Mouse (Mus musculus) adrenal gland, postnatal 10 days (tissue): ENCODE data around the gene Rbm4b. TPM values are rescaled to one million over a fixed set of nuclear protein-coding genes. Genes with fewer than 3 reads are reported as not detected.

Experiments
- DNase-seq: peaks from one replicate; pipeline ENCODE4 v3.0.0; 2021; ENCODE audit warnings: mixed read lengths
- long read RNA-seq, 2 experiments: library from polyadenylated mRNA; stranded (forward); transcript quantifications; one replicate each; pipeline ENCODE4 v2.0.0; 2021
- total RNA-seq, 2 experiments: library from RNA; stranded (reverse); gene quantifications; 2 replicates each; pipeline ENCODE4 v1.2.3; 2021

Rbm4b gene
- 10 to 100 TPM; 11.2 to 13.1 TPM for total RNA-seq
- long read RNA-seq, experiment 1, full-length matches to known transcripts, result 30 of 34 reads
- long read RNA-seq, experiment 1, partial matches to known transcripts, result 1 of 34 reads
- long read RNA-seq, experiment 1, other reads (novel, unspliced or antisense), result 3 of 34 reads
- long read RNA-seq, experiment 2, full-length matches to known transcripts, result 10 of 15 reads
- long read RNA-seq, experiment 2, partial matches to known transcripts, result 1 of 15 reads
- long read RNA-seq, experiment 2, other reads (novel, unspliced or antisense), result 4 of 15 reads

DNA sequence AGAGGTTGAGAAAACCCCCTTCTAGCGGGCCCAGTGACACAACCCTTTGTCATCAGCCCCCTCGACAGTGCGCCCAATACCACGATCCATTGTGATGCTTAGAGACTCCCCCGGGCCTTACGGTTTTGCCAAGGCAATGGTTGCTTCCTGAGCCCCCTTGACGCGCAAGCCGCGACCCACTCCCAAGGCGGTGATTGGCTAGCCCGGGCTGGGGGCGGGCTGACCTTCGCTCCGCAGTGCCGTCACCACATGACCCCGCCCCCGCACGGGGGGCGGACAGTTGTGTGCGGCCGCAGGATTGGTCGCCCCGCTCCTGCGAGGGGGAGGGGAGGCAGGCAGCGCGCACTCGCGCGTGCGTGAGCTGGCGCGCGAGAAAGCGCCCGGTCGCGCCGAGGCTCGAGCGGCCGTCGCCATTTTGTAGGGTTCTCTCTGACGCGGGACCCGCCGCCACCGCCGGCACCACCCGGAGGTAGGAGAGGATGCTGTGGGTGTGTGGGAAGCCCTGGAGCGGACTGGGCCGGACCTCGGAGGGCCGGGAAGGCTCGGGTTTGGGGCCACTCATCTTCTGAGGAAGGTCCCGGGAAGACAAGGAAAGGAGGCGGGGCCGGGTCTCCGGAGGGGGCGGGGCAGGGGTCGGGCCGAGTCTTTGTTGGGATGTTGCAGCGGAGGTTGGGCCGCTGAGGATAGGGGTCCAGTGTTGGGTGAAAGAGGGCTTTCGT lies at the start of gene Rbm4b:
Gene Rbm4b (plus strand): TSS at position 305 of the 719 bp plus-strand sequence.
- DNase-seq, result peak; percentile 98

DNA sequence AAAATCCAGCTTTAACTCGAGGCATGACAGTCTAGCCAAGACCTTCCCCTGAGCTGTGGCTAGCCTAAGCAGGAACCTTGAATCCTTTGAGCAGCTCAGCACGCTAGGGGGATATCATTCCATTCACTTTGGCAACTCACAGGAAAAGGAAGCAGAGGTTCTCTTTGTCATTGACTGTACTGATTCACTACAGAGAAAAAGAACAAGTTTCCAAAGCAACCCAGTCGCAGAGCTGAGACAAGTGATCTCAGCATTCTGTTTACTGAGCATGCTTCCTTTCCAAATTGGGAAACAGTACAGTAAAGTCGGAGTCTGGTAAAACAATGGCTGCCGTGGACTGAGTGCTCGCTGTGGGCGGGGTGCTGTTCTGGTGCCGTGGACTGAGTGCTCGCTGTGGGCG lies 47.5 kb upstream of the Rbm4b start:
- no peak for DNase-seq

DNA sequence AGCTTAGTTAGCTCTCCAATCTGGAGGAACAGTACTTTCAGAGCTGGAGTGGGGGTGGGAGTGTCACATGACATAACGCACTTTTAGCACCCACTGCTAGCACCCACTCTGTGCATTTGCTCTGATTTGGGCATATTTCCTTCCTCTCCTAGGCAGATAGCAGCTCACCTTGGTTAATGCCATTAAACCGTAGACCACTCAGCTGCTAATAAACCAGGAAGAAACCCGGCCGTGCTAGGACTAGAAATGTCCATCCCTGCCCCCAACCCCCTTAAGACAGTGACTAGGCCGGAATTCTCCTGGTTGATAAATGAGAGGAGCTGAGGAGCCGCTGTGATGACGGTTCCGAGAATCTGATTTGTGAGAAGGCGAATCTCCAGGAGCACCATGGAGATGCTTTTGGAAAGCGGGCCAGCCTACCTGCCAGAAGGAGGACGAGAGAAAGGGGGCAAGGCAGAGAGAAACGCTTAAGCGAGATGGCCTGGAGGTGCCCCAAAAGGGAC lies 45.1 kb upstream of the Rbm4b start, which contains the start of gene Sptbn2:
Gene Sptbn2 (plus strand): TSS at position 70 of the 503 bp plus-strand sequence.
- no peak for DNase-seq

DNA sequence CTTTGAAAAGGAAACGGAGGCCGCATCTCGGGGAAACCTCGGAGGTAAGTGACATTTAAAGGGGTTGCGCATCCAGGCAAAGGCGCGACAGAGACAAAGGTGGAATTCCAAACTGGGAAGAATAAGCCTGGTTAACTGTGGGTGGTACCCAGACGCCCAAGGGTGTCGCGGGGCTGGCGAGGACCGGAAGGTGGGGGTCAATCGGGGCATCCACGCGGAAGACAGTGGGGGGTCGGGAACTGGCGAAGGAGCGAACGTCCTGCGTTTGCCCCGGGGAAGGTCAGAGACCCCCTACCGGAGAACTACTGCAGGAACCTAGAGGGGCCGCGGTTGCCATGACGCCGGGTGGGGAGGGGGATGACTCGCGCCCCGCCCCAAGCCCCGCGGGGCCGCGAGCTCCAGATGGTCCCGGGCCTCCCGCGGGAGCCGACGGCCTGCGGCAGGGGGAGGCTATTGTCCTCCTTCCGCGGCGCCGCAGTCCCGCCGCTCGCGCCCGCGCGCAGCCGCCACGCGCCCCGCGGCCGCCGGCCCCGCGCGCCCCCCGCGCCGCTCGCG lies 44.6 kb upstream of the Rbm4b start:
- DNase-seq, result no peak

DNA sequence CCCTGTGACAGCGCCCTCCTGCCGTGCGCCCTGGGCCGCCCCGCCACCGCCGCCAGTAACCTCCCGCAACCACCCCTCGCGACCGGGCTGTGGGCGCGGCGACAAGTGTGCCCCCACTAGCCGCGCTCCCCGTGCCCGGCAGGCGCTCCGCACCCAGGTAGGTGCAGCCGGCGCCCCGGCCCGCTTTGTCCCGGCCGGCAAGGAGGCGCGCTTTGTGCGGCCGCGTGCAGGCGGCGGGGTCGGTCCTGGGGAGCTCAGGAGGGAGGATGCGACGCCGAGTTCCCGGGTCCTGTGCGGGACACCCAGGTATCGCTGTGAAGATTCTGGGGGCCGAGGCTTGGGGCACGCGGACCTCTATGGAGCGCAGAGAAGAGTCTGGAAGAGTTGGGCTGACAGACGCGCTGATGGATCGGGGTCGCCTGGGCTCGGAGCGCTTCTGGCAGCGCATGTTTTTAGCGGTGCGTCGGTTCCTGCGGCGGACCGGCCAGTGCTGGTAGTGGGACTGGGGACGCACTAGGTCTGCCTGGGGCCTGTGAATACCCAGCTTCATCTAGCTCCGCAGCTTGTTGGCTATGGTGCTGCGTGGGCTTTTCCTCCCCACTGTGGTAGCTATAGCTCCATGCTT lies 44.0 kb upstream of the Rbm4b start:
- DNase-seq, result no peak

DNA sequence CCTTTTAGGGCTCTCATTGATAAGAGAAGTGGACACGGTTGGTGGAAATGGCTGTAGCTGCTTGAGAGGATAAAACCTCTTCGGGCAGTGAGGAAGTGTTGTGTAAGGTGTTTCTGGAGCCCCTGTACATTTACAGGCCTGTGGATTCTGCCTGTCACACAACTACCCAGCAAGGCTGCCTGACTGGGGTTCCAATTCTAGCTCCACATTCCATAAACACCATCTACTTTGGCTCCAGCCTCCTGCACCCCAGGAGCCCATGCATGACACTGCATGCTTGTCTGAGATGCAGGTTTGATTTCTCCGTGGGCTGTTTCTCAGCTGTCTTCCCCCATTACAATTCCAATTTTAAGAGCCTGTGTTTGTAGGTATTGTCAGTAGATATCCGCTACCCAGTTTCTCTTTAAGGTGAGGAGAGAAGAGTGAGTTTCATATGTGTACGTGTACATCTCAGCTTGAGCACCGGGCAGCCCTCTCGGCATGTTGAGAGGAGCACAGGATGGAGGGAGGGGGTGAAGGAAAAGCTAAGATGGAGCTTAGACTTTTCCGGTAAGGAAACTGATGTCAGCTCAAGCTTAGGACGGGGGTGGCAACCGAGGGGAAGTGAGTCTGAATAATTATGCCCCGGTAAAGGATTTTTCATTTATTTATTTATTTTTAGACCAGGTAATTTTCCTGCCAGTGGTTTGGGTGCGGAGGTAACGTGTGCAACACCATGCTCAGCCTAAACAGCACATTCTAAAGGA lies 43.3 kb upstream of the Rbm4b start:
- DNase-seq, result no peak

DNA sequence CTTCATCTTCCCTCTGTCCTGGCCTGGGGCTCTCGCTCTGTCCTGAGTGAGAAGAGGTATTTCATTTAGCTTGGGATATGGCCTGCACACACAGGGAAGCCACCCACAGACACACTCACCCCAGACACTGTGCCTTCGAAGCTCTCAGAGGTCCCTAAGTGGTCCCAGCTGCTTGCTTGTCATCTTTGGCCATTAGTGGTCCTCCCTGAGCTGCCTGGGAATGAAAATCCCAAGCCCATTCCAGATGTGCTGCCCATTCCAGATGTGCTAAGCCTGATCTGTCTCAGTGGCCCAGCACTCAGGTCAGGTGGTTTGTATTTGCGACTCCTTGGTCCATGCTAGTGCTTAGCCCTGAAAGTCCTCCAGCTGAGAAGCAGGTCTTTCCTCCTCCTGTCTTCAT lies 42.4 kb upstream of the Rbm4b start:
- no peak for DNase-seq

DNA sequence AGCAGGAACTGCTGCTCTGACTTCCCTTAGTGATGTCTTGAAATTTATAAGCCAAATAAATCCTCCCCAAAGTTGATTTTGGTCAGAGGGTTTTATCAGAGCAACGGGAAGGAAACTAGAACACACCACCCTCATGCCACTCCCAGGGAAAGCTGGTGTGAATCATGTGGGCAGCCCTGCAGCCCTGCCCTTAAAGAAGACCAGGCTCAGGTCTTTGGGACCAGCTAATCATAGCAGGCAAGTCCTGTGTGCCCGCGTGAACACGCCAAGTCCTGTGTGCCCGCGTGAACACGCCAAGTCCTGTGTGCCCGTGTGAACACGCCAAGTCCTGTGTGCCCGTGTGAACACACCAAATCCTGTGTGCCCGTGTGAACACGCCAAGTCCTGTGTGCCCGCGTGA lies 39.5 kb upstream of the Rbm4b start:
- no peak for DNase-seq

DNA sequence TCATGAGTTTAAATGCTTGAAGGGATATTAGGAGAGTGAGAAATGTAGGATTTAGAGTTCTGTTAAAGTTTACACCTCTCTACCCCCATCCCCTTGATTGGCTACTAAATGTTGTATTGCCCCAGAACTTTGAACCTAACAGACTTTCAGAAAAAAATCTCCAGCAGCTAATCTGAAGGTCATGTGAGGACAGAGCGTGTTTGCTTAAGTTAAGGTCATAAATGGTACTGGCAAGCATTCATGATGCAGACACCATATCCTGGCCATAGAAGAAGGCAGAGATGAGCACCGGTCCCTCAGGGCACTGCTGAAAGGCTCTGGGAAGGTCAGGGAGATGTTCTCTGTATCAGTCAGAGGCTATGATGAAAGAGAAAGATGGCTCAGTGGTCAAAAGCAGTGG lies 39.0 kb upstream of the Rbm4b start:
- no peak for DNase-seq

DNA sequence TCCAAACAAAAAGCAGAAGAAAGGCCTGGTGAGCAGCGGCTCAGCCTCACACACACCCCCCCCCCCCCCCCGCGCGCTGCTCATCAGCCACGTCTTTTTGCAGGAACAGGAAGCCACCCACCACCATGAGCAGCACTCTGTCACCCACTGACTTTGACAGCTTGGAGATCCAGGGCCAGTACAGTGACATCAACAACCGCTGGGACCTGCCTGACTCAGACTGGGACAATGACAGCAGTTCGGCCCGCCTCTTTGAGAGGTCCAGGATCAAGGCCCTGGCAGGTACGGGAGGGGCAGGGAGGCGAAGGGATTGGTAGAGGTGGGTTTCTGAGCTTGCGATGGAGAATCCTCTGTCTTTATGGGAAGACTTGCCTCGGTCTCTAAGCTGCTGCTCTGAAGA lies 37.6 kb upstream of the Rbm4b start:
- no peak for DNase-seq

DNA sequence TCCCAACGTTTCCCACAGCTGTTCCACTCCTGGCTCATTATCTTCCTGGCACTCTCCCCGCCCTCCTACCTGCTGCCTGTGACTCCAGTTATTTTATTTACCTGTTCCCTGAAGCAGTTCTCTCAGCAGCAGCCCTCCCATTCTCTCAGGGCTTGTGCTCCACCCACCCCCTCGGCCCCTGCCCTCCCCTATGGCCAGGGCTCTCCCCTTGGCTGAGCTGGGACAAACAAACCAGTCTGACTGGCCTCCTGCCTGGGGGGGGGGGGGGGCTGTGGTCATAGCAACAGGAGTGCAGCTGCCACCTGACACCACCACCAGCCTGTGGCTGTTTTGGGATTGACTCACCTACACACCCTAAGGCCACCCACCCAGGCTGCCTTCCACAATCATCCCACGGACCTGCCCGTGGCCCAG lies 36.9 kb upstream of the Rbm4b start:
- DNase-seq, result peak; percentile 7

DNA sequence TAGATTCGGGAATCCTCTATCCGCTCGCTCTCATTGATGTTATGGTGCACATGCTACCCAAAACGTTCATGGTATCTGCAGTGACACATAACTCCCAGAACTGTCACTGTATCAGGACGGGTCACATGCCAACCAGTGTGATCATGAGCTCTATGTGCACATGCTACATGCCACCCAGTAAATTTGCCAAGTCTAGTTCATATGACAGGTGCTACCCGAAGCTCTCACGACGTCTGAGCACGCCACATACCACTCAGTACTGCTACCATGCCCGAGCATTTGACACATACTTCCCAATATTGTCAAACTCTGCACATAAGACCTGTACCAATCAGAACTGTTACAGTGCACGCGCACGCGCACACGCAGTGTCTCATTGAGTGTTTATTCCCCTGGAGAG lies 36.2 kb upstream of the Rbm4b start:
- no peak for DNase-seq

DNA sequence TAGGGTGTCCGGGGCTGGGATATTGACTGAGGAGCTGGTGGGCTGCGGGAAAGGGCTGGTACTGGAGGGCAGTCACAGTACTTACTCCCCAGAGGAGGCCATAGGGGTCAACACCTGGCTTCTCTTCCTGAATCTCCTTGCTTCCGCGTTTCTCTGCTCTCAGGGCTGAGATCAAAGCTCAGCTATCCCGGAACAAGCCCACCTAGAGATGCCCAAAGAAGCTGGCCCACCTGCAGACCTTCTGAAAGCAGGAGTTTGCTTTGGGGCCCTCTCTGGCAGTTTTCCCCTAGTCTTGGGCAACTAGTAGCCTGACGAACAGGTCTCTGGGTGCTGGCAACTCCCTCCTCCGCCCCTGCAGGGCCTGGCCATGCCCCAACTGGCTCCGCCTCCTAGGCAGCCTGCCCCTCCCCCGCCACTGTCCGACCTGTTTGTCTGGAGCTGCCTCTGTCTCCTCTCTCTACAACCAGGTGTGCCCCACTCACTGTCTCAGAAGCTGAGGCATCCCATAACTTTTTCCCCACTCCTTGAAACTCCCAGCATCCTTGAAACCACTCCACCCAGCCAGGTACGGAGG lies 35.5 kb upstream of the Rbm4b start:
- peak; percentile 66 for DNase-seq

DNA sequence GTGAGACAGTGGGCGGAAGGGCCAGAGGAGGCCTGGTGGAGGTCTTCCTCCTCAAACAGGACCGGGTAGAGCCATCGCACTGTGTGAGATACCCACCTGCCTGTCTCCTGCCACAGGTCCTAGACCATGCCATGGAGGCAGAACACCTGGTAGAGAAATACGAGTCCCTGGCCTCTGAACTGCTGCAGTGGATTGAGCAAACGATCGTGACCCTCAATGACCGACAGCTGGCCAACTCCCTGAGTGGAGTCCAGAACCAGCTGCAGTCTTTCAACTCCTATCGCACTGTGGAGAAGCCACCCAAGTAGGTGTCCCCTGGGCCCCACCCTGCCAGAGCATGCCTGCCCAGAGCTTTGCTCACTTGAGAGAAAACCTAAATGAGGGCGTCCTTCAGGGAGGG lies 27.1 kb upstream of the Rbm4b start:
- no peak for DNase-seq

DNA sequence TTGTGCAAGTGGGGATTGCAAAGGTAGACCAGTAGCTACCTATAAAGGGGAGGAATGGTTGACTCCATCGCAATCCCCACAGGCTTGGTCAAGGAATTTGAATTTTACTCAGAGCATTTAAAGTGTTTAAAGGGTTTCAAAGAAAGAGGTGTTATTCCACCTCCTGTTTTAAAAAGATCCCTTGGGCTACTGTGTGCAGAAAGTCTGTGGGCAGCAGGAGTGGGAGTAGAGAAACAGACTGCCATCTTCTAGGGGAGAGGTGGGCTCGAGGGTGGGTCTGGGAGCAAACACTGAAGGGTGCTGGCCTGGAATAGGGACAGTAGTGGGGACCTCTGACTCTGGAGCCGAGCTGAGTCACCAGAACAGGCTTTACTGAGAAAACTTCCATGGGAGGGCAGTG lies 23.2 kb upstream of the Rbm4b start:
- DNase-seq, result no peak

DNA sequence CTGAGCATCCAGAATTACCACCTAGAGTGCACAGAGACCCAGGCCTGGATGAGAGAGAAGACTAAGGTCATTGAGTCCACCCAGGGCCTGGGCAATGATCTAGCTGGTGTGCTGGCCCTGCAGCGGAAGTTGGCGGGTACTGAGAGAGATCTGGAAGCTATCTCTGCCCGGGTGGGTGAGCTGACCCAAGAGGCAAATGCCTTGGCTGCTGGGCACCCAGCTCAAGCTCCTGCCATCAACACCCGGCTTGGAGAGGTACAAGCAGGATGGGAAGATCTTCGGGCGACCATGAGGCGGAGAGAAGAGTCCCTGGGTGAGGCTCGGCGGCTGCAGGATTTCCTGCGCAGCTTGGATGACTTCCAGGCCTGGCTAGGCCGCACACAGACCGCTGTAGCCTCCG lies 18.4 kb upstream of the Rbm4b start:
- no peak for DNase-seq

DNA sequence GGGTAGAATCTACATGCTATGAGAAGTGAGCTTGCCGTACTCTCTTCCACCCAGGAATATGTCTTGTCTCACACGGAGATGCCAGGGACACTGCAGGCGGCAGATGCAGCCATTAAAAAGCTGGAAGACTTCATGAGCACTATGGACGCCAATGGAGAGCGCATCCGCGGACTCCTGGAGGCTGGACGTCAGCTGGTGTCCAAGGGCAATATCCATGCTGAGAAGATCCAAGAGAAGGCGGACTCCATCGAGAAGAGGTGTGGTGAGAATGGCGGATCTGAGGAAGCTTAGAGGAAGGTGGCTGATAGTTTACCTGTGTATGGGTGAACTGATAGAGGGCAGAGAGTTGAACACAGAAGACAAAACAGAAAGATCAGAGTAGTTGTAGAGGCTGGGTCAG lies 17.2 kb upstream of the Rbm4b start:
- DNase-seq, result no peak

DNA sequence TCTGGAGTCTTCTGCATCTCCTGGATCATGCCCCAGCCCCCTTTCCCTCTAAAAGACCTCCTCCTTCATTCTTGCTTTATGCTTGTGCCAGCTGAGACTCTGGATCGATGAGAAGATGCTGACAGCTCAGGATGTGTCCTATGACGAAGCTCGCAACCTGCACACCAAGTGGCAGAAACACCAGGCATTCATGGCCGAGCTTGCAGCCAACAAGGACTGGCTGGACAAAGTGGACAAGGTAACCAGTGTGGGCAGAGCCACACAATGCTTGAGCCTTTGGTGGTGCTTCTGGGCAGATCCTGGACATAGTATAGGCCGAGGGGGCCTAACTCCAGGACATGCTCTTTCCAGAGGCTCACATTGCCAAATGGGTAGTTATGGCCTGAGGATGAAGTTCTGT lies 16.5 kb upstream of the Rbm4b start:
- no peak for DNase-seq

DNA sequence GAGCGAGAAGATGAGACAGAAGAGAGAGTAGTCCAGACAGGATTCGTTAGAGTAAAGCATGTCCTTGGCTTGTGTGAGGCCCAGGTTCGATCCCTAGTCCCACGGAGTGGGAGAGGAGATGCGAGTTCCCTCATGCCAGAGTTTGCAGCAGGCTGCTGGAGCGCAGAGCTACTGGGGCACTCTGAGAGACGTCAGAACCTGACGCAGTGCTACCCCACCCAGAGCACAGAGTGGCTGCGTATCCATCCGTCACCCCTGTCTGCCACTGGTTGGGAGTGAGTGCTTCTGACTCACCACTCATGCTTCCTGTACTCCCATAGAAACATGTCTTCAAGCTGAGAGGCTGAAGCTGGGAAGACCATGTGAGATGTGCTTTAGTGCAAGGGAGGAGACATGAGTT lies 14.8 kb upstream of the Rbm4b start:
- no peak for DNase-seq

DNA sequence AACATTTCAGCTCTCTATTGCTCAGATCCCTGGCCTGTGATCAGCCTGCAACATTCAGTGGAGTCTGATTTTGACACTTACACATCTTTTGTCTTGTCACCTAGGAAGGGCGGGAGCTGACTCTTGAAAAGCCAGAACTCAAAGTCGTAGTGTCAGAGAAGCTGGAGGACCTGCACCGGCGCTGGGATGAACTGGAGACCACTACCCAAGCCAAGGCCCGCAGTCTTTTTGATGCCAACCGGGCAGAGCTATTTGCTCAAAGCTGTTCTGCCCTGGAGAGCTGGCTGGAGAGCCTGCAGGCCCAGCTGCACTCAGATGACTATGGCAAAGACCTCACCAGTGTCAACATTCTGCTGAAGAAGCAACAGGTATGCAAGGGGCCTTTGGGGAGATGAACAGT lies 14.1 kb upstream of the Rbm4b start:
- DNase-seq, result no peak

DNA sequence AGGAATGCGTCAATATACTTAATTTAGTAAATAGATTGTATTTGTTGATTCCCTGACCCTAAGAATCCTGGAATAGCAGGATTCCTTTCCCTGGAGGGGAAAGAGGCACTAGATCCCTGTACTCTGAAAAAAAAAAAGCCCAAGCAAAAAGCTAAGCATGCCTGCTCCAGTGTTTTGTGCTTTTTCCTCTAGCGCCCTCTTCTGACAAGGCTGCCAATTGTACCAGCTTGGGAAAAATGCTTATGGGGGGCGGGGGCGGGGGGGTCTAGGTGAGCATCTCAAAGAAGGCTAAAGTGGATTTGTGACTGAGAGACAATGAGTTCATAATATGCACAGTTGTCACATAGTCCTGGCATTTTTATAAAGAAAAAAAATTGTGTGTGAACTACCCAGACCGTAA lies 12.8 kb upstream of the Rbm4b start:
- peak; percentile 46 for DNase-seq

DNA sequence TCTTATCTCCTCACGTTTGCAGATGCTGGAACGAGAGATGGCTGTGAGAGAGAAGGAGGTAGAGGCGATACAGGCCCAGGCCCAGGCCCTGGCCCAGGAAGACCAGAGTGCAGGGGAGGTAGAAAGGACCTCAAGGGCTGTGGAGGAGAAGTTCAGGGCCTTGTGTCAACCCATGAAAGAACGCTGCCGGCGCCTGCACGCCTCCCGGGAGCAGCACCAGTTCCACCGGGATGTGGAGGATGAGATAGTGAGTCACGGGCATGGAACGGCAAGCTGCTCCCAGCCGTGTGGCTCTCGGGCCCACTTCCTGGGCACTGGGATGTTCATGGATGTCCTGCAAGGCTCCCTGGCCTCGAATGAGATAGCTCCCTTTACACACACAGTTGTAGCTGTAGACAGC lies 12.3 kb upstream of the Rbm4b start:
- DNase-seq, result no peak
